Mouse (Mus musculus) midbrain, postnatal 0 days (tissue): Measurements from ENCODE around the gene Pitx1. TPM values are rescaled to one million over a fixed set of nuclear protein-coding genes. Genes with fewer than 3 reads are reported as not detected.

ENCODE experiments used
- ATAC-seq: fragments of 200-750 bp; cut with Nextera tagmentation; 2 replicates; pipeline ENCODE4 v1.8.0; 2017; ENCODE audit warnings: moderate number of reproducible peaks, mild to moderate bottlenecking, moderate TSS enrichment, moderate library complexity; ENCODE audit not compliant: low FRiP score
- DNase-seq: peaks from one replicate; pipeline ENCODE4 v3.0.0-alpha.2; 2015; ENCODE audit warnings: low spot score
- H3K27ac ChIP-seq: fragments of 300-500 bp; sonication (generic); 2 replicates; pipeline ENCODE4 v1.5.1; 2014; ENCODE audit warnings: low read depth, mild to moderate bottlenecking, low read length, mixed read lengths
- H3K27me3 ChIP-seq: fragments of 300-500 bp; sonication (generic); 2 replicates; pipeline ENCODE4 v1.6.1; 2014; ENCODE audit warnings: low read length, control low read depth, mixed read lengths; ENCODE audit not compliant: insufficient read depth
- H3K36me3 ChIP-seq: fragments of 300-500 bp; sonication (generic); 2 replicates; pipeline ENCODE4 v1.6.1; 2014; ENCODE audit warnings: low read length, control low read depth, mixed read lengths; ENCODE audit not compliant: insufficient read depth
- H3K4me1 ChIP-seq: fragments of 300-500 bp; sonication (generic); 2 replicates; pipeline ENCODE4 v1.6.1; 2014; ENCODE audit warnings: mild to moderate bottlenecking, control low read depth, antibody characterized with exemption, low read length, mixed read lengths; ENCODE audit not compliant: insufficient read depth
- H3K4me2 ChIP-seq: fragments of 300-500 bp; sonication (generic); 2 replicates; pipeline ENCODE4 v1.6.1; 2014; ENCODE audit warnings: low read depth, mild to moderate bottlenecking, low read length, mixed read lengths; ENCODE audit not compliant: poor library complexity, severe bottlenecking
- H3K4me3 ChIP-seq: fragments of 300-500 bp; sonication (generic); 2 replicates; pipeline ENCODE4 v1.5.1; 2014; ENCODE audit warnings: low read depth, mild to moderate bottlenecking, low read length, moderate library complexity
- H3K9ac ChIP-seq: fragments of 300-500 bp; sonication (generic); replicated peaks from 2 replicates; pipeline ENCODE4 v1.6.1; 2014; ENCODE audit warnings: mild to moderate bottlenecking, low read length, moderate library complexity, mixed read lengths; ENCODE audit not compliant: poor library complexity, severe bottlenecking
- H3K9me3 ChIP-seq: fragments of 300-500 bp; sonication (generic); 2 replicates; pipeline ENCODE4 v1.6.1; 2016; ENCODE audit warnings: low read length, control low read depth
- CTCF ChIP-seq: IDR thresholded peaks from 2 replicates; pipeline ENCODE4 v1.5.1; 2016; ENCODE audit warnings: antibody characterized with exemption, mild to moderate bottlenecking
- WGBS: fragments of 180-500 bp; shearing (Covaris S2); extraction: QIAGEN DNeasy Blood & Tissue Kit; methylation state at CpG from one replicate; pipeline ENCODE4 v1.1.7; 2014; 5-methylcytosine and 5-hydroxymethylcytosine counted together
- polyA plus RNA-seq: library from polyadenylated mRNA; unstranded; fragments of >200 nt; fragmentation: Nextera tagmentation; extraction: Ambion mirVana; gene quantifications from 2 replicates; pipeline ENCODE4 v1.2.1, GENCODE M21; 2015
- total RNA-seq: library from RNA; depleted of rRNA; stranded (reverse); fragments of >200 nt; gene quantifications from 2 replicates; pipeline ENCODE4 v1.2.3, GENCODE M21; 2014; rRNA removed

Pitx1 gene
- total and polyA plus RNA-seq, 2 experiments from 2014 or later = 1.9 to 2.2 TPM

- Histone ChIP-seq H3K36me3 (no peaks in the 10 kb centered on the region), H3K4me3 (no peak overlapping the region), H3K27me3 (no peaks in the 10 kb centered on the region), H3K4me2 (no peak overlapping the region), H3K9ac (no peak overlapping the region), H3K27ac (no peak overlapping the region), H3K4me1 (no peaks in the 10 kb centered on the region), H3K9me3 (no peaks in the 10 kb centered on the region)
- ATAC-seq (no peak), DNase-seq (no peak)
- 75% methylated on average over 11 of the region's 11 CpGs for whole genome bisulfite sequencing
- TF ChIP-seq CTCF = no peak
These were observed 60.9 kb downstream of the Pitx1 start for GRCm38 (mm10) chr13:55775056-55775455.

Other genes starting within 250 kb of the Pitx1 start
- 62.6 and 67.7 TPM in 2 replicates for gene B4galt7, start 236.3 kb downstream of the Pitx1 start, total RNA-seq
- 50.1 and 55.1 TPM in 2 replicates for gene B4galt7, start 236.3 kb downstream of the Pitx1 start, polyA plus RNA-seq
- 90.6 and 101 TPM in 2 replicates for gene Caml, start 213.2 kb downstream of the Pitx1 start, total RNA-seq
- gene Caml, start 213.2 kb downstream of the Pitx1 start, polyA plus RNA-seq = 113 and 114 TPM in 2 replicates
- gene Ddx46, start 201.2 kb downstream of the Pitx1 start, total RNA-seq = 22.3 and 29.8 TPM in 2 replicates
- gene Ddx46, start 201.2 kb downstream of the Pitx1 start, polyA plus RNA-seq = 20.4 and 21.9 TPM in 2 replicates
- 164 and 177 TPM in 2 replicates for gene B230219D22Rik, start 143.1 kb downstream of the Pitx1 start, total RNA-seq
- gene B230219D22Rik, start 143.1 kb downstream of the Pitx1 start, polyA plus RNA-seq = 58.4 and 62.8 TPM in 2 replicates
- gene Txndc15, start 121.5 kb downstream of the Pitx1 start, total RNA-seq = 93.4 and 108 TPM in 2 replicates
- gene Txndc15, start 121.5 kb downstream of the Pitx1 start, polyA plus RNA-seq = 137 and 142 TPM in 2 replicates
- 7.2 and 8.6 TPM in 2 replicates for gene Pcbd2, start 108.8 kb downstream of the Pitx1 start, total RNA-seq
- gene Pcbd2, start 108.8 kb downstream of the Pitx1 start, polyA plus RNA-seq = 28.2 and 30.6 TPM in 2 replicates
- not detected in 2 replicates for gene Catsper3, start 51.6 kb downstream of the Pitx1 start, total RNA-seq
- 0.29 and 0.30 TPM in 2 replicates for gene Catsper3, start 51.6 kb downstream of the Pitx1 start, polyA plus RNA-seq